Mouse (Mus musculus): ENCODE data around the gene Akirin2. TPM values are rescaled to one million over a fixed set of nuclear protein-coding genes. Genes with fewer than 3 reads are reported as not detected.
A peak's percentile ranks its signal among the peaks of the same experiment; 100 is the strongest.

Gene Akirin2
- 9.6 and 10.5 TPM in 2 replicates for polyA plus RNA-seq (2015; fragmentation: Nextera tagmentation; extraction: Ambion mirVana)

- peak within 1 kb of the TSS; percentile 100 for H3K4me3 ChIP-seq (ENCODE audit: low read depth, low read length)
- WGBS (ENCODE audit: insufficient replicate concordance) = under 1% methylated on average over 40 of the region's 53 CpGs
- H3K9me3 ChIP-seq (replicated peaks; ENCODE audit: control insufficient read depth, low read length) = no peaks in the 10 kb centered on the region
- no peaks in the 10 kb centered on the region for H3K27me3 ChIP-seq (ENCODE audit: control insufficient read depth, insufficient read depth, low read depth, low read length)
- peak; percentile 63 for ATAC-seq (ENCODE audit: low read depth)
- peaks cover 16% of the 10 kb centered on the region for H3K4me1 ChIP-seq (ENCODE audit: control insufficient read depth, low read depth, low read length)
- H3K4me2 ChIP-seq (ENCODE audit: low read depth, low read length) = peak within 1 kb of the TSS; percentile 87
- peak within 1 kb of the TSS; percentile 93 for H3K27ac ChIP-seq (ENCODE audit: low read length)
- no peaks in the 10 kb centered on the region for H3K36me3 ChIP-seq (ENCODE audit: control insufficient read depth, insufficient read depth)
- H3K9ac ChIP-seq (ENCODE audit: low read depth, low read length) = peak within 1 kb of the TSS; percentile 100
Observed at GRCm38 (mm10) chr4:34550748-34551097, at the start of gene Akirin2. Gene Akirin2, plus strand, starts transcription at chr4:34550937.

GRCm38 (mm10) chr4:34510305-34510704 is 40.4 kb upstream of the Akirin2 start:
- H3K27ac ChIP-seq (ENCODE audit: low read length) = no peak overlapping the region
- H3K4me3 ChIP-seq (ENCODE audit: low read depth, low read length) = no peak overlapping the region
- no peak for ATAC-seq (ENCODE audit: low read depth)
- no peaks in the 10 kb centered on the region for H3K4me1 ChIP-seq (ENCODE audit: control insufficient read depth, low read depth, low read length)
- H3K27me3 ChIP-seq (ENCODE audit: control insufficient read depth, insufficient read depth, low read depth, low read length) = no peaks in the 10 kb centered on the region
- no peak overlapping the region for H3K4me2 ChIP-seq (ENCODE audit: low read depth, low read length)
- 44% methylated on average over 3 of the region's 3 CpGs for WGBS (ENCODE audit: insufficient replicate concordance)
- no peaks in the 10 kb centered on the region for H3K36me3 ChIP-seq (ENCODE audit: control insufficient read depth, insufficient read depth)
- H3K9me3 ChIP-seq (replicated peaks; ENCODE audit: control insufficient read depth, low read length) = no peaks in the 10 kb centered on the region
- no peak overlapping the region for H3K9ac ChIP-seq (ENCODE audit: low read depth, low read length)

- 56% methylated on average over 3 of the region's 3 CpGs for WGBS (ENCODE audit: insufficient replicate concordance)
- H3K4me1 ChIP-seq (ENCODE audit: control insufficient read depth, low read depth, low read length) = no peaks in the 10 kb centered on the region
Observed at GRCm38 (mm10) chr4:34522846-34523245, 27.9 kb upstream of the Akirin2 start.

GRCm38 (mm10) chr4:34523586-34523985 is 27.2 kb upstream of the Akirin2 start:
- no peak overlapping the region for H3K9ac ChIP-seq (ENCODE audit: low read depth, low read length)
- ATAC-seq (ENCODE audit: low read depth) = no peak
- no peaks in the 10 kb centered on the region for H3K36me3 ChIP-seq (ENCODE audit: control insufficient read depth, insufficient read depth)
- H3K4me2 ChIP-seq (ENCODE audit: low read depth, low read length) = no peak overlapping the region
- 78% methylated on average over 4 of the region's 4 CpGs for WGBS (ENCODE audit: insufficient replicate concordance)
- no peak overlapping the region for H3K27ac ChIP-seq (ENCODE audit: low read length)
- H3K4me1 ChIP-seq (ENCODE audit: control insufficient read depth, low read depth, low read length) = no peaks in the 10 kb centered on the region
- H3K4me3 ChIP-seq (ENCODE audit: low read depth, low read length) = no peak overlapping the region
- H3K9me3 ChIP-seq (replicated peaks; ENCODE audit: control insufficient read depth, low read length) = no peaks in the 10 kb centered on the region
- no peaks in the 10 kb centered on the region for H3K27me3 ChIP-seq (ENCODE audit: control insufficient read depth, insufficient read depth, low read depth, low read length)

More at GRCm38 (mm10) chr4:34522846-34523245, 27.9 kb upstream of the Akirin2 start:
- no peaks in the 10 kb centered on the region for H3K9me3 ChIP-seq (replicated peaks; ENCODE audit: control insufficient read depth, low read length)
- no peaks in the 10 kb centered on the region for H3K36me3 ChIP-seq (ENCODE audit: control insufficient read depth, insufficient read depth)
- no peak for ATAC-seq (ENCODE audit: low read depth)
- H3K27me3 ChIP-seq (ENCODE audit: control insufficient read depth, insufficient read depth, low read depth, low read length) = no peaks in the 10 kb centered on the region
- no peak overlapping the region for H3K4me3 ChIP-seq (ENCODE audit: low read depth, low read length)
- no peak overlapping the region for H3K9ac ChIP-seq (ENCODE audit: low read depth, low read length)
- no peak overlapping the region for H3K27ac ChIP-seq (ENCODE audit: low read length)
- H3K4me2 ChIP-seq (ENCODE audit: low read depth, low read length) = no peak overlapping the region

- no peak for ATAC-seq (ENCODE audit: low read depth)
- Histone ChIP-seq H3K4me2 (ENCODE audit: low read depth, low read length) (no peak overlapping the region), H3K4me1 (ENCODE audit: control insufficient read depth, low read depth, low read length) (no peaks in the 10 kb centered on the region), H3K27me3 (ENCODE audit: control insufficient read depth, insufficient read depth, low read depth, low read length) (no peaks in the 10 kb centered on the region), H3K9ac (ENCODE audit: low read depth, low read length) (no peak overlapping the region), H3K27ac (ENCODE audit: low read length) (no peak overlapping the region), H3K4me3 (ENCODE audit: low read depth, low read length) (no peak overlapping the region), H3K9me3 (replicated peaks; ENCODE audit: control insufficient read depth, low read length) (no peaks in the 10 kb centered on the region), H3K36me3 (ENCODE audit: control insufficient read depth, insufficient read depth) (no peaks in the 10 kb centered on the region)
- 60% methylated on average over 3 of the region's 3 CpGs for WGBS (ENCODE audit: insufficient replicate concordance)
Observed at GRCm38 (mm10) chr4:34526771-34527170, 24.0 kb upstream of the Akirin2 start.

- H3K9me3 ChIP-seq (replicated peaks; ENCODE audit: control insufficient read depth, low read length) = no peaks in the 10 kb centered on the region
- WGBS (ENCODE audit: insufficient replicate concordance) = 65% methylated on average over 1 of the region's 1 CpGs
- no peaks in the 10 kb centered on the region for H3K4me1 ChIP-seq (ENCODE audit: control insufficient read depth, low read depth, low read length)
- H3K36me3 ChIP-seq (ENCODE audit: control insufficient read depth, insufficient read depth) = no peaks in the 10 kb centered on the region
- H3K27ac ChIP-seq (ENCODE audit: low read length) = no peak overlapping the region
- H3K4me2 ChIP-seq (ENCODE audit: low read depth, low read length) = no peak overlapping the region
- no peak overlapping the region for H3K9ac ChIP-seq (ENCODE audit: low read depth, low read length)
- no peak for ATAC-seq (ENCODE audit: low read depth)
- H3K4me3 ChIP-seq (ENCODE audit: low read depth, low read length) = no peak overlapping the region
- H3K27me3 ChIP-seq (ENCODE audit: control insufficient read depth, insufficient read depth, low read depth, low read length) = no peaks in the 10 kb centered on the region
Observed at GRCm38 (mm10) chr4:34528430-34529100, 22.2 kb upstream of the Akirin2 start.

GRCm38 (mm10) chr4:34529379-34529778 is 21.4 kb upstream of the Akirin2 start:
- H3K4me2 ChIP-seq (ENCODE audit: low read depth, low read length) = no peak overlapping the region
- no peaks in the 10 kb centered on the region for H3K27me3 ChIP-seq (ENCODE audit: control insufficient read depth, insufficient read depth, low read depth, low read length)
- H3K27ac ChIP-seq (ENCODE audit: low read length) = no peak overlapping the region
- H3K4me3 ChIP-seq (ENCODE audit: low read depth, low read length) = no peak overlapping the region
- no peaks in the 10 kb centered on the region for H3K36me3 ChIP-seq (ENCODE audit: control insufficient read depth, insufficient read depth)
- ATAC-seq (ENCODE audit: low read depth) = no peak
- no peak overlapping the region for H3K9ac ChIP-seq (ENCODE audit: low read depth, low read length)
- H3K4me1 ChIP-seq (ENCODE audit: control insufficient read depth, low read depth, low read length) = no peaks in the 10 kb centered on the region
- no peaks in the 10 kb centered on the region for H3K9me3 ChIP-seq (replicated peaks; ENCODE audit: control insufficient read depth, low read length)
- WGBS (ENCODE audit: insufficient replicate concordance) = 50% methylated on average over 4 of the region's 4 CpGs

- no peaks in the 10 kb centered on the region for H3K27me3 ChIP-seq (ENCODE audit: control insufficient read depth, insufficient read depth, low read depth, low read length)
- no peaks in the 10 kb centered on the region for H3K9me3 ChIP-seq (replicated peaks; ENCODE audit: control insufficient read depth, low read length)
- H3K4me3 ChIP-seq (ENCODE audit: low read depth, low read length) = no peak overlapping the region
- no peak for ATAC-seq (ENCODE audit: low read depth)
- no peak overlapping the region for H3K9ac ChIP-seq (ENCODE audit: low read depth, low read length)
- H3K27ac ChIP-seq (ENCODE audit: low read length) = no peak overlapping the region
- no peaks in the 10 kb centered on the region for H3K36me3 ChIP-seq (ENCODE audit: control insufficient read depth, insufficient read depth)
- no peak overlapping the region for H3K4me2 ChIP-seq (ENCODE audit: low read depth, low read length)
- WGBS (ENCODE audit: insufficient replicate concordance) = 80% methylated on average over 6 of the region's 6 CpGs
- H3K4me1 ChIP-seq (ENCODE audit: control insufficient read depth, low read depth, low read length) = no peaks in the 10 kb centered on the region
Observed at GRCm38 (mm10) chr4:34529941-34530340, 20.8 kb upstream of the Akirin2 start.

GRCm38 (mm10) chr4:34549981-34550747 is 573 bp upstream of the Akirin2 start:
- ATAC-seq (ENCODE audit: low read depth) = peak; percentile 90
- WGBS (ENCODE audit: insufficient replicate concordance) = 2% methylated on average over 38 of the region's 38 CpGs
- H3K4me2 ChIP-seq (ENCODE audit: low read depth, low read length) = peak overlapping the region; percentile 67

More at GRCm38 (mm10) chr4:34549981-34550747, 573 bp upstream of the Akirin2 start:
- H3K27ac ChIP-seq (ENCODE audit: low read length) = peak overlapping the region; percentile 93
- peak overlapping the region; percentile 100 for H3K4me3 ChIP-seq (ENCODE audit: low read depth, low read length)
- H3K27me3 ChIP-seq (ENCODE audit: control insufficient read depth, insufficient read depth, low read depth, low read length) = no peaks in the 10 kb centered on the region
- H3K4me1 ChIP-seq (ENCODE audit: control insufficient read depth, low read depth, low read length) = peaks cover 11% of the 10 kb centered on the region
- H3K9ac ChIP-seq (ENCODE audit: low read depth, low read length) = peak overlapping the region; percentile 100
- H3K9me3 ChIP-seq (replicated peaks; ENCODE audit: control insufficient read depth, low read length) = no peaks in the 10 kb centered on the region
- H3K36me3 ChIP-seq (ENCODE audit: control insufficient read depth, insufficient read depth) = no peaks in the 10 kb centered on the region

Data from liver, embryonic 16.5 days (tissue).